Mouse (Mus musculus) layer of hippocampus, postnatal 25 days (tissue): Measurements from ENCODE around the gene Btbd2. TPM values are rescaled to one million over a fixed set of nuclear protein-coding genes. Genes with fewer than 3 reads are reported as not detected.
A peak's percentile ranks its signal among the peaks of the same experiment; 100 is the strongest.
"Not testable (repeated sequence)": the region's sequence is repeated elsewhere in the genome, so short reads cannot be mapped to it uniquely, and the experiment has no call there.

Experiments used
- DNase-seq, 2 experiments: peaks; one replicate each; pipeline ENCODE4 v3.0.0; 2022; ENCODE audit warnings: mixed read lengths in 2 of 2, low spot score in 1 of 2; ENCODE audit errors: extremely low spot score in 1 of 2
- total RNA-seq, 2 experiments: library from RNA; stranded (reverse); gene quantifications; 2 replicates each; pipeline ENCODE4 v1.2.3; 2021

Btbd2 gene
- total RNA-seq, 2 experiments from 2014 or later = 103 to 107 TPM

- DNase-seq = no peak
These were observed 2.0 kb downstream of the Btbd2 start for GRCm38 (mm10) chr10:80654866-80655265.

GRCm38 (mm10) chr10:80653156-80653720 is 3.6 kb downstream of the Btbd2 start:
- DNase-seq = no peak

GRCm38 (mm10) chr10:80650392-80650791 is 6.5 kb downstream of the Btbd2 start:
- DNase-seq = no peak

GRCm38 (mm10) chr10:80649910-80650309 is 7.0 kb downstream of the Btbd2 start:
- not testable (repeated sequence) for DNase-seq

GRCm38 (mm10) chr10:80646936-80647335 is 9.9 kb downstream of the Btbd2 start:
- DNase-seq = no peak

- DNase-seq = no peak
These were observed 21.5 kb downstream of the Btbd2 start for GRCm38 (mm10) chr10:80635345-80635744.

- DNase-seq = no peak
These were observed 27.9 kb downstream of the Btbd2 start for GRCm38 (mm10) chr10:80628925-80629324.

- no peak for DNase-seq
These were observed 29.2 kb downstream of the Btbd2 start for GRCm38 (mm10) chr10:80627685-80628084.

GRCm38 (mm10) chr10:80625764-80626163 is 31.1 kb downstream of the Btbd2 start:
- no peak for DNase-seq

GRCm38 (mm10) chr10:80623457-80624191 is 33.2 kb downstream of the Btbd2 start:
- DNase-seq = no peak

GRCm38 (mm10) chr10:80622661-80623456 is 34.0 kb downstream of the Btbd2 start, which contains the start of gene Csnk1g2:
Gene Csnk1g2, plus strand, starts transcription at chr10:80622838.
- peak; percentile 47 to 97 for DNase-seq

GRCm38 (mm10) chr10:80621940-80622660 is 34.8 kb downstream of the Btbd2 start:
- DNase-seq = peak; percentile 98 to 99

- DNase-seq = no peak
These were observed 35.3 kb downstream of the Btbd2 start for GRCm38 (mm10) chr10:80621690-80621939.

GRCm38 (mm10) chr10:80620796-80621689 is 35.8 kb downstream of the Btbd2 start:
- DNase-seq = no peak

GRCm38 (mm10) chr10:80620365-80620764 is 36.5 kb downstream of the Btbd2 start:
- DNase-seq = no peak

- DNase-seq = no peak
These were observed 37.2 kb downstream of the Btbd2 start for GRCm38 (mm10) chr10:80619465-80620244.

GRCm38 (mm10) chr10:80618181-80618580 is 38.7 kb downstream of the Btbd2 start:
- DNase-seq = no peak

GRCm38 (mm10) chr10:80614351-80614750 is 42.5 kb downstream of the Btbd2 start:
- no peak for DNase-seq

GRCm38 (mm10) chr10:80613821-80614220 is 43.0 kb downstream of the Btbd2 start:
- DNase-seq = no peak
